Mouse (Mus musculus) hindbrain, embryonic 14.5 days (tissue): Measurements from ENCODE around the gene Rasgef1b. TPM values are rescaled to one million over a fixed set of nuclear protein-coding genes. Genes with fewer than 3 reads are reported as not detected.

ENCODE experiments used
- ATAC-seq: fragments of 200-750 bp; cut with Nextera tagmentation; 2 replicates; pipeline ENCODE4 v1.8.0; 2017; ENCODE audit warnings: moderate number of reproducible peaks, mild to moderate bottlenecking, moderate TSS enrichment, moderate library complexity; ENCODE audit not compliant: low FRiP score
- DNase-seq: peaks from one replicate; pipeline ENCODE4 v3.0.0-alpha.2; 2015; ENCODE audit warnings: low spot score
- H3K27ac ChIP-seq: fragments of 300-500 bp; sonication (generic); 2 replicates; pipeline ENCODE4 v1.5.1; 2014; ENCODE audit warnings: mild to moderate bottlenecking, moderate library complexity
- H3K27me3 ChIP-seq: fragments of 300-500 bp; sonication (generic); 2 replicates; pipeline ENCODE4 v1.6.1; 2014; ENCODE audit warnings: mild to moderate bottlenecking, low read length, mixed read lengths; ENCODE audit not compliant: control insufficient read depth, insufficient read depth
- H3K36me3 ChIP-seq: fragments of 300-500 bp; sonication (generic); replicated peaks from 2 replicates; pipeline ENCODE4 v1.6.1; 2014; ENCODE audit not compliant: control insufficient read depth, insufficient read depth
- H3K4me1 ChIP-seq: fragments of 300-500 bp; sonication (generic); replicated peaks from 2 replicates; pipeline ENCODE4 v1.6.1; 2014; ENCODE audit warnings: antibody characterized with exemption, low read length, mixed read lengths; ENCODE audit not compliant: control insufficient read depth, insufficient read depth
- H3K4me2 ChIP-seq: fragments of 300-500 bp; sonication (generic); replicated peaks from 2 replicates; pipeline ENCODE4 v1.6.1; 2014; ENCODE audit warnings: mild to moderate bottlenecking, moderate library complexity
- H3K4me3 ChIP-seq: fragments of 300-500 bp; sonication (generic); replicated peaks from 2 replicates; pipeline ENCODE4 v1.5.1; 2014; ENCODE audit warnings: mild to moderate bottlenecking, low read length
- H3K9ac ChIP-seq: fragments of 300-500 bp; sonication (generic); 2 replicates; pipeline ENCODE4 v1.6.1; 2014
- H3K9me3 ChIP-seq: fragments of 300-500 bp; sonication (generic); 2 replicates; pipeline ENCODE4 v1.6.1; 2016; ENCODE audit warnings: low read length; ENCODE audit not compliant: control insufficient read depth
- WGBS: fragments of 180-500 bp; shearing (Covaris S2); extraction: QIAGEN DNeasy Blood & Tissue Kit; methylation state at CpG from one replicate; pipeline ENCODE4 v1.1.7; 2014; 5-methylcytosine and 5-hydroxymethylcytosine counted together
- polyA plus RNA-seq: library from polyadenylated mRNA; unstranded; fragments of >200 nt; fragmentation: Nextera tagmentation; extraction: Ambion mirVana; gene quantifications from 2 replicates; pipeline ENCODE4 v1.2.1, GENCODE M21; 2014

Gene Rasgef1b
- polyA plus RNA-seq, 1 experiment from 2014 or later = 51.5 TPM

- Histone ChIP-seq H3K4me1 (peaks cover 4% of the 10 kb centered on the region; the same call in 1 of the 2 replicates), H3K27me3 (no peaks in the 10 kb centered on the region), H3K4me3 (no peak overlapping the region), H3K9me3 (no peaks in the 10 kb centered on the region), H3K27ac (no peak overlapping the region), H3K36me3 (no peaks in the 10 kb centered on the region), H3K4me2 (no peak overlapping the region), H3K9ac (no peak overlapping the region)
- ATAC-seq (no peak), DNase-seq (no peak)
- 84% methylated on average over 11 of the region's 11 CpGs for WGBS
Observed at GRCm38 (mm10) chr5:99336427-99336826, 392.4 kb downstream of the Rasgef1b start.

GRCm38 (mm10) chr5:99334017-99334416 lies 394.8 kb downstream of the Rasgef1b start:
- H3K36me3 ChIP-seq = no peaks in the 10 kb centered on the region
- H3K27ac ChIP-seq = no peak overlapping the region
- no peak for ATAC-seq
- no peak for DNase-seq
- H3K4me1 ChIP-seq = no peaks in the 10 kb centered on the region
- no peak overlapping the region for H3K4me2 ChIP-seq
- no peaks in the 10 kb centered on the region for H3K9me3 ChIP-seq
- 85% methylated on average over 5 of the region's 5 CpGs for WGBS
- no peak overlapping the region for H3K9ac ChIP-seq
- no peak overlapping the region for H3K4me3 ChIP-seq
- H3K27me3 ChIP-seq = no peaks in the 10 kb centered on the region

GRCm38 (mm10) chr5:99332021-99332420 lies 396.8 kb downstream of the Rasgef1b start:
- DNase-seq (no peak), ATAC-seq (no peak)
- no peaks in the 10 kb centered on the region for H3K27me3 ChIP-seq
- WGBS = 92% methylated on average over 2 of the region's 2 CpGs
- no peaks in the 10 kb centered on the region for H3K4me1 ChIP-seq
- H3K4me2 ChIP-seq = no peak overlapping the region
- no peaks in the 10 kb centered on the region for H3K9me3 ChIP-seq
- H3K9ac ChIP-seq = no peak overlapping the region
- H3K4me3 ChIP-seq = no peak overlapping the region
- no peaks in the 10 kb centered on the region for H3K36me3 ChIP-seq
- no peak overlapping the region for H3K27ac ChIP-seq

- Histone ChIP-seq H3K9ac (no peak overlapping the region), H3K4me3 (no peak overlapping the region), H3K4me1 (no peaks in the 10 kb centered on the region), H3K36me3 (no peaks in the 10 kb centered on the region), H3K27me3 (no peaks in the 10 kb centered on the region), H3K9me3 (no peaks in the 10 kb centered on the region), H3K4me2 (no peak overlapping the region), H3K27ac (no peak overlapping the region)
- 87% methylated on average over 6 of the region's 6 CpGs for WGBS
- ATAC-seq = no peak
- no peak for DNase-seq
Observed at GRCm38 (mm10) chr5:99329065-99329464, 399.8 kb downstream of the Rasgef1b start.

- H3K9ac ChIP-seq = no peak overlapping the region
- no peak overlapping the region for H3K4me2 ChIP-seq
- no peak overlapping the region for H3K27ac ChIP-seq
- H3K9me3 ChIP-seq = no peaks in the 10 kb centered on the region
- no peak overlapping the region for H3K4me3 ChIP-seq
- WGBS = 95% methylated on average over 2 of the region's 2 CpGs
- DNase-seq = no peak
- no peaks in the 10 kb centered on the region for H3K4me1 ChIP-seq
- no peaks in the 10 kb centered on the region for H3K27me3 ChIP-seq
- no peak for ATAC-seq
- H3K36me3 ChIP-seq = no peaks in the 10 kb centered on the region
Observed at GRCm38 (mm10) chr5:99327019-99327418, 401.8 kb downstream of the Rasgef1b start.

GRCm38 (mm10) chr5:99325301-99325700 lies 403.6 kb downstream of the Rasgef1b start:
- Histone ChIP-seq H3K9ac (no peak overlapping the region), H3K4me1 (no peaks in the 10 kb centered on the region), H3K36me3 (no peaks in the 10 kb centered on the region), H3K9me3 (no peaks in the 10 kb centered on the region), H3K4me2 (no peak overlapping the region), H3K27me3 (no peaks in the 10 kb centered on the region), H3K4me3 (no peak overlapping the region), H3K27ac (no peak overlapping the region)
- DNase-seq (no peak), ATAC-seq (no peak)

- 80% methylated on average over 4 of the region's 4 CpGs for WGBS
- H3K27me3 ChIP-seq = no peaks in the 10 kb centered on the region
- no peaks in the 10 kb centered on the region for H3K36me3 ChIP-seq
- no peak overlapping the region for H3K9ac ChIP-seq
- no peak for DNase-seq
- H3K4me2 ChIP-seq = no peak overlapping the region
- H3K4me1 ChIP-seq = no peaks in the 10 kb centered on the region
- no peak for ATAC-seq
- H3K9me3 ChIP-seq = no peaks in the 10 kb centered on the region
- no peak overlapping the region for H3K27ac ChIP-seq
- no peak overlapping the region for H3K4me3 ChIP-seq
Observed at GRCm38 (mm10) chr5:99320783-99321182, 408.1 kb downstream of the Rasgef1b start.

GRCm38 (mm10) chr5:99297939-99298338 lies 430.9 kb downstream of the Rasgef1b start:
- Histone ChIP-seq H3K27me3 (no peaks in the 10 kb centered on the region), H3K27ac (no peak overlapping the region), H3K4me3 (no peak overlapping the region), H3K4me2 (no peak overlapping the region), H3K9me3 (no peaks in the 10 kb centered on the region), H3K36me3 (no peaks in the 10 kb centered on the region), H3K9ac (no peak overlapping the region), H3K4me1 (no peaks in the 10 kb centered on the region)
- WGBS = 67% methylated on average over 4 of the region's 4 CpGs
- DNase-seq (no peak), ATAC-seq (no peak)

GRCm38 (mm10) chr5:99296348-99296747 lies 432.5 kb downstream of the Rasgef1b start:
- no peak for ATAC-seq
- Histone ChIP-seq H3K4me3 (no peak overlapping the region), H3K9me3 (no peaks in the 10 kb centered on the region), H3K4me1 (no peaks in the 10 kb centered on the region), H3K27me3 (no peaks in the 10 kb centered on the region), H3K9ac (no peak overlapping the region), H3K27ac (no peak overlapping the region), H3K36me3 (no peaks in the 10 kb centered on the region), H3K4me2 (no peak overlapping the region)
- WGBS = 82% methylated on average over 2 of the region's 2 CpGs
- DNase-seq = no peak

GRCm38 (mm10) chr5:99292287-99292851 lies 436.5 kb downstream of the Rasgef1b start:
- Histone ChIP-seq H3K9ac (no peak overlapping the region), H3K4me3 (no peak overlapping the region), H3K4me2 (no peak overlapping the region), H3K27ac (no peak overlapping the region), H3K4me1 (no peaks in the 10 kb centered on the region; the same call in 1 of the 2 replicates), H3K36me3 (no peaks in the 10 kb centered on the region), H3K27me3 (no peaks in the 10 kb centered on the region), H3K9me3 (no peaks in the 10 kb centered on the region)
- WGBS = 80% methylated on average over 10 of the region's 10 CpGs
- DNase-seq (no peak), ATAC-seq (no peak)
